Mouse (Mus musculus): ENCODE results near the gene Pacsin1. TPM values are rescaled to one million over a fixed set of nuclear protein-coding genes. Genes with fewer than 3 reads are reported as not detected.

Gene Pacsin1
- 45.5 and 53.6 TPM in 2 replicates for polyA plus RNA-seq (2014; fragmentation: Nextera tagmentation; extraction: Ambion mirVana)

- H3K36me3 ChIP-seq (ENCODE audit: control insufficient read depth, insufficient read depth, low read length), result no peaks in the 10 kb centered on the region
- no peaks in the 10 kb centered on the region for H3K27me3 ChIP-seq (ENCODE audit: control insufficient read depth, insufficient read depth, low read length)
- peaks cover 7% of the 10 kb centered on the region; the same call in 1 of the 2 replicates for H3K4me1 ChIP-seq (ENCODE audit: control insufficient read depth, insufficient read depth, low read length)
- peak within 1 kb of the TSS; percentile 68 for H3K4me2 ChIP-seq (ENCODE audit: low read depth, low read length)
- 2% methylated on average over 48 of the region's 65 CpGs for WGBS
- H3K27ac ChIP-seq (ENCODE audit: low read depth, low read length), result peak within 1 kb of the TSS; percentile 70; the same call in 1 of the 2 replicates
- no peaks in the 10 kb centered on the region for H3K9me3 ChIP-seq (ENCODE audit: control insufficient read depth, low read length)
- H3K9ac ChIP-seq (replicated peaks; ENCODE audit: low read depth, low read length), result peak within 1 kb of the TSS; percentile 71
- ATAC-seq (ENCODE audit: low read depth), result peak; percentile 88
- H3K4me3 ChIP-seq (ENCODE audit: low read depth, low read length), result peak within 1 kb of the TSS; percentile 66
Observed at GRCm38 (mm10) chr17:27655089-27656010, at the start of gene Pacsin1. TSS of gene Pacsin1 (plus strand) at chr17:27655509.

- Histone ChIP-seq H3K4me3 (ENCODE audit: low read depth, low read length) (no peak overlapping the region), H3K36me3 (ENCODE audit: control insufficient read depth, insufficient read depth, low read length) (0 out of 2 replicates have a peak, but pooled peaks cover 4% of the 10 kb centered on the region), H3K27ac (ENCODE audit: low read depth, low read length) (no peak overlapping the region), H3K27me3 (ENCODE audit: control insufficient read depth, insufficient read depth, low read length) (no peaks in the 10 kb centered on the region), H3K9ac (replicated peaks; ENCODE audit: low read depth, low read length) (no peak overlapping the region), H3K9me3 (ENCODE audit: control insufficient read depth, low read length) (no peaks in the 10 kb centered on the region), H3K4me2 (ENCODE audit: low read depth, low read length) (no peak overlapping the region), H3K4me1 (ENCODE audit: control insufficient read depth, insufficient read depth, low read length) (peaks cover 15% of the 10 kb centered on the region)
- no peak for ATAC-seq (ENCODE audit: low read depth)
- 84% methylated on average over 7 of the region's 7 CpGs for WGBS
Observed at GRCm38 (mm10) chr17:27609576-27609975, 45.7 kb upstream of the Pacsin1 start.

GRCm38 (mm10) chr17:27610679-27611518 lies 44.4 kb upstream of the Pacsin1 start:
- Histone ChIP-seq H3K9ac (replicated peaks; ENCODE audit: low read depth, low read length) (no peak overlapping the region), H3K27ac (ENCODE audit: low read depth, low read length) (no peak overlapping the region), H3K27me3 (ENCODE audit: control insufficient read depth, insufficient read depth, low read length) (no peaks in the 10 kb centered on the region), H3K9me3 (ENCODE audit: control insufficient read depth, low read length) (no peaks in the 10 kb centered on the region), H3K4me3 (ENCODE audit: low read depth, low read length) (no peak overlapping the region), H3K36me3 (ENCODE audit: control insufficient read depth, insufficient read depth, low read length) (0 out of 2 replicates have a peak, but pooled peaks cover 4% of the 10 kb centered on the region), H3K4me1 (ENCODE audit: control insufficient read depth, insufficient read depth, low read length) (peaks cover 15% of the 10 kb centered on the region), H3K4me2 (ENCODE audit: low read depth, low read length) (no peak overlapping the region)
- no peak for ATAC-seq (ENCODE audit: low read depth)
- WGBS, result 75% methylated on average over 10 of the region's 10 CpGs

- no peak overlapping the region for H3K4me2 ChIP-seq (ENCODE audit: low read depth, low read length)
- no peak overlapping the region for H3K27ac ChIP-seq (ENCODE audit: low read depth, low read length)
- no peak overlapping the region for H3K4me3 ChIP-seq (ENCODE audit: low read depth, low read length)
- no peaks in the 10 kb centered on the region for H3K27me3 ChIP-seq (ENCODE audit: control insufficient read depth, insufficient read depth, low read length)
- no peaks in the 10 kb centered on the region for H3K9me3 ChIP-seq (ENCODE audit: control insufficient read depth, low read length)
- no peak overlapping the region for H3K9ac ChIP-seq (replicated peaks; ENCODE audit: low read depth, low read length)
- WGBS, result 60% methylated on average over 3 of the region's 3 CpGs
- ATAC-seq (ENCODE audit: low read depth), result no peak
- H3K36me3 ChIP-seq (ENCODE audit: control insufficient read depth, insufficient read depth, low read length), result 0 out of 2 replicates have a peak, but pooled peaks cover 4% of the 10 kb centered on the region
- H3K4me1 ChIP-seq (ENCODE audit: control insufficient read depth, insufficient read depth, low read length), result peaks cover 15% of the 10 kb centered on the region
Observed at GRCm38 (mm10) chr17:27611519-27611884, 43.8 kb upstream of the Pacsin1 start.

GRCm38 (mm10) chr17:27611994-27612393 lies 43.3 kb upstream of the Pacsin1 start:
- Histone ChIP-seq H3K36me3 (ENCODE audit: control insufficient read depth, insufficient read depth, low read length) (0 out of 2 replicates have a peak, but pooled peaks cover 4% of the 10 kb centered on the region), H3K4me2 (ENCODE audit: low read depth, low read length) (no peak overlapping the region), H3K4me1 (ENCODE audit: control insufficient read depth, insufficient read depth, low read length) (peaks cover 15% of the 10 kb centered on the region), H3K9ac (replicated peaks; ENCODE audit: low read depth, low read length) (no peak overlapping the region), H3K27ac (ENCODE audit: low read depth, low read length) (no peak overlapping the region), H3K27me3 (ENCODE audit: control insufficient read depth, insufficient read depth, low read length) (no peaks in the 10 kb centered on the region), H3K9me3 (ENCODE audit: control insufficient read depth, low read length) (no peaks in the 10 kb centered on the region), H3K4me3 (ENCODE audit: low read depth, low read length) (no peak overlapping the region)
- no peak for ATAC-seq (ENCODE audit: low read depth)
- WGBS, result 77% methylated on average over 5 of the region's 5 CpGs

- Histone ChIP-seq H3K9me3 (ENCODE audit: control insufficient read depth, low read length) (no peaks in the 10 kb centered on the region), H3K4me1 (ENCODE audit: control insufficient read depth, insufficient read depth, low read length) (peaks cover 15% of the 10 kb centered on the region), H3K36me3 (ENCODE audit: control insufficient read depth, insufficient read depth, low read length) (0 out of 2 replicates have a peak, but pooled peaks cover 3% of the 10 kb centered on the region), H3K4me2 (ENCODE audit: low read depth, low read length) (no peak overlapping the region), H3K27me3 (ENCODE audit: control insufficient read depth, insufficient read depth, low read length) (no peaks in the 10 kb centered on the region), H3K27ac (ENCODE audit: low read depth, low read length) (no peak overlapping the region), H3K4me3 (ENCODE audit: low read depth, low read length) (no peak overlapping the region), H3K9ac (replicated peaks; ENCODE audit: low read depth, low read length) (no peak overlapping the region)
- ATAC-seq (ENCODE audit: low read depth), result no peak
- 80% methylated on average over 4 of the region's 4 CpGs for WGBS
Observed at GRCm38 (mm10) chr17:27613016-27613415, 42.3 kb upstream of the Pacsin1 start.

GRCm38 (mm10) chr17:27615388-27615787 lies 39.9 kb upstream of the Pacsin1 start:
- ATAC-seq (ENCODE audit: low read depth), result no peak
- Histone ChIP-seq H3K4me3 (ENCODE audit: low read depth, low read length) (no peak overlapping the region), H3K27me3 (ENCODE audit: control insufficient read depth, insufficient read depth, low read length) (no peaks in the 10 kb centered on the region), H3K9me3 (ENCODE audit: control insufficient read depth, low read length) (no peaks in the 10 kb centered on the region), H3K27ac (ENCODE audit: low read depth, low read length) (no peak overlapping the region), H3K4me2 (ENCODE audit: low read depth, low read length) (no peak overlapping the region), H3K9ac (replicated peaks; ENCODE audit: low read depth, low read length) (no peak overlapping the region), H3K4me1 (ENCODE audit: control insufficient read depth, insufficient read depth, low read length) (peaks cover 21% of the 10 kb centered on the region), H3K36me3 (ENCODE audit: control insufficient read depth, insufficient read depth, low read length) (no peaks in the 10 kb centered on the region)
- WGBS, result 79% methylated on average over 7 of the region's 7 CpGs

- ATAC-seq (ENCODE audit: low read depth), result no peak
- peak overlapping the region; percentile 95 for H3K4me3 ChIP-seq (ENCODE audit: low read depth, low read length)
- H3K36me3 ChIP-seq (ENCODE audit: control insufficient read depth, insufficient read depth, low read length), result no peaks in the 10 kb centered on the region
- H3K27ac ChIP-seq (ENCODE audit: low read depth, low read length), result no peak overlapping the region
- 31% methylated on average over 8 of the region's 8 CpGs for WGBS
- H3K4me2 ChIP-seq (ENCODE audit: low read depth, low read length), result peak overlapping the region; percentile 75
- H3K9me3 ChIP-seq (ENCODE audit: control insufficient read depth, low read length), result no peaks in the 10 kb centered on the region
- H3K27me3 ChIP-seq (ENCODE audit: control insufficient read depth, insufficient read depth, low read length), result no peaks in the 10 kb centered on the region
- peak overlapping the region; percentile 37; the same call in 1 of the 2 replicates for H3K9ac ChIP-seq (replicated peaks; ENCODE audit: low read depth, low read length)
- H3K4me1 ChIP-seq (ENCODE audit: control insufficient read depth, insufficient read depth, low read length), result peaks cover 26% of the 10 kb centered on the region
Observed at GRCm38 (mm10) chr17:27621161-27621560, 34.1 kb upstream of the Pacsin1 start.

All from neural tube, embryonic 14.5 days (tissue).